Mouse (Mus musculus) ES-Bruce4 (cell line): ENCODE data around the gene Cd6. TPM values are rescaled to one million over a fixed set of nuclear protein-coding genes. Genes with fewer than 3 reads are reported as not detected.
A peak's percentile ranks its signal among the peaks of the same experiment; 100 is the strongest.

ENCODE experiments used
- H3K27ac ChIP-seq: 2 replicates; pipeline ENCODE4 v1.5.1; 2012; ENCODE audit warnings: low read length, inconsistent platforms; ENCODE audit not compliant: insufficient read depth
- H3K27me3 ChIP-seq: 2 replicates; pipeline ENCODE4 v1.6.1; 2012; ENCODE audit warnings: mild to moderate bottlenecking, low read length, inconsistent platforms; ENCODE audit not compliant: control insufficient read depth, poor library complexity, insufficient read depth, severe bottlenecking
- H3K36me3 ChIP-seq: 2 replicates; pipeline ENCODE4 v1.6.1; 2012; ENCODE audit warnings: inconsistent platforms, mild to moderate bottlenecking, low read length, moderate library complexity; ENCODE audit not compliant: control insufficient read depth, poor library complexity, insufficient read depth, severe bottlenecking
- H3K4me1 ChIP-seq: one replicate; pipeline ENCODE4 v1.8.1; 2011; ENCODE audit warnings: low read length; ENCODE audit not compliant: control insufficient read depth, insufficient read depth
- H3K4me3 ChIP-seq: 2 replicates; pipeline ENCODE4 v1.5.1; 2011; ENCODE audit warnings: low read depth, mild to moderate bottlenecking, low read length
- H3K9ac ChIP-seq: 2 replicates; pipeline ENCODE4 v1.6.1; 2012; ENCODE audit warnings: low read depth, mild to moderate bottlenecking, inconsistent platforms; ENCODE audit not compliant: poor library complexity, severe bottlenecking
- H3K9me3 ChIP-seq: replicated peaks from 2 replicates; pipeline ENCODE4 v1.6.1; 2012; ENCODE audit warnings: mild to moderate bottlenecking, low read length, inconsistent platforms; ENCODE audit not compliant: control insufficient read depth, poor library complexity, insufficient read depth, severe bottlenecking
- CTCF ChIP-seq: IDR thresholded peaks from one replicate; pipeline ENCODE4 v1.8.1; 2011; ENCODE audit warnings: low read depth, low read length
- EP300 ChIP-seq: IDR thresholded peaks from 2 replicates; pipeline ENCODE4 v1.6.1; 2011; ENCODE audit warnings: low read depth, low read length; ENCODE audit not compliant: insufficient read depth
- POLR2A ChIP-seq: IDR thresholded peaks from one replicate; pipeline ENCODE4 v1.8.1; 2011; ENCODE audit warnings: low read length; ENCODE audit not compliant: insufficient read depth
- polyA plus RNA-seq: library from polyadenylated mRNA; stranded (reverse); fragments of >200 nt; gene quantifications from 2 replicates; pipeline ENCODE4 v1.2.4, GENCODE M21; 2011; ENCODE audit warnings: low read depth; ENCODE audit not compliant: missing spikeins, insufficient read depth, insufficient read length

Cd6 gene
- polyA plus RNA-seq, 1 experiment = not detected

DNA sequence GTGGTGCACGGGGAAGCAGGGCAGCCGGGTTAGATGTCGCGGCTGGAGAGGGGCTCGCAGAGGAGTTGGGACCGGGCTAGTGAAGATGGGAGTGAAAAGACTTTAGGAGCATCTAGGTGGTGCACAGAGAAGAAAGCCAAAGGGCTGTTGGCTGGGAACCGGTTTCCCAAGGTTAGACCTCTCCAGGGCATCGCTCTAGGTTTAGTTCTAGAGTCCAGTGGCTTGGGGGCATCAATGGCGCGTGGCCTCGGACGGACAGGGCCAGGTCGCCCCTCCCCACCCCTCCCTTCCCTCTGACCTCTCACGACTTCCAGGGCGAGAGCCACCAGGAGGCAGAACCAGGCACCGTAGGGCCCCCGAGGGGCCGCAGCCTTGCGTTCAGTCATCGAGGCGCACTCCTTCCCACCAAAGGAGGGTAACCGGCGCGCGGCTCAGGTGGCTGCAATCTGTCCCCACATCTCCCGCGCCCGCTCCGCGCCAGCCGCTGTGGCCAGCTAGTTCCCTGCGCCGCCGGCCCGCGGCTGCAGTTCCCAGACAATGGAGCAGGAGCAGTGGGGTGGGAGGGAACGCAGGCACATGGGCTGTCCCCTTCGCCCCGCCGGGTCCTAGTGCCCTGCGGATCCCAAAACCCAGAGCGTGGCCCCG lies 39.5 kb upstream of the Cd6 start:
- peak overlapping the region; percentile 69 for H3K4me3 ChIP-seq
- TF ChIP-seq POLR2A (peak; percentile 55), EP300 (no peak), CTCF (no peak)

GRCm38 (mm10) chr19:10868623-10869141 lies 38.8 kb upstream of the Cd6 start:
- peak overlapping the region; percentile 69 for H3K4me3 ChIP-seq
- H3K4me1 ChIP-seq = no peaks in the 10 kb centered on the region
- H3K9me3 ChIP-seq = no peaks in the 10 kb centered on the region
- H3K36me3 ChIP-seq = no peaks in the 10 kb centered on the region
- peak overlapping the region; percentile 62 for H3K9ac ChIP-seq
- TF ChIP-seq POLR2A (no peak), EP300 (no peak), CTCF (no peak)
- no peak overlapping the region for H3K27ac ChIP-seq
- no peaks in the 10 kb centered on the region for H3K27me3 ChIP-seq

More for the DNA sequence above, 39.5 kb upstream of the Cd6 start:
- Histone ChIP-seq H3K36me3 (no peaks in the 10 kb centered on the region), H3K4me1 (no peaks in the 10 kb centered on the region), H3K27ac (no peak overlapping the region), H3K27me3 (no peaks in the 10 kb centered on the region), H3K9ac (peak overlapping the region; percentile 62), H3K9me3 (no peaks in the 10 kb centered on the region)

GRCm38 (mm10) chr19:10867946-10868622 lies 38.2 kb upstream of the Cd6 start:
- Histone ChIP-seq H3K27me3 (no peaks in the 10 kb centered on the region), H3K4me1 (no peaks in the 10 kb centered on the region), H3K9ac (peak overlapping the region; percentile 62; the same call in 1 of the 2 replicates), H3K4me3 (0 out of 2 replicates have a peak overlapping the region, but pooled peaks have one; percentile 23), H3K36me3 (no peaks in the 10 kb centered on the region), H3K27ac (no peak overlapping the region), H3K9me3 (no peaks in the 10 kb centered on the region)
- TF ChIP-seq CTCF (no peak), POLR2A (no peak), EP300 (no peak)

GRCm38 (mm10) chr19:10866351-10866750 lies 36.5 kb upstream of the Cd6 start:
- Histone ChIP-seq H3K36me3 (no peaks in the 10 kb centered on the region), H3K9me3 (no peaks in the 10 kb centered on the region), H3K9ac (no peak overlapping the region), H3K4me1 (no peaks in the 10 kb centered on the region), H3K4me3 (no peak overlapping the region), H3K27me3 (no peaks in the 10 kb centered on the region), H3K27ac (no peak overlapping the region)
- TF ChIP-seq CTCF (no peak), EP300 (no peak), POLR2A (no peak)

DNA sequence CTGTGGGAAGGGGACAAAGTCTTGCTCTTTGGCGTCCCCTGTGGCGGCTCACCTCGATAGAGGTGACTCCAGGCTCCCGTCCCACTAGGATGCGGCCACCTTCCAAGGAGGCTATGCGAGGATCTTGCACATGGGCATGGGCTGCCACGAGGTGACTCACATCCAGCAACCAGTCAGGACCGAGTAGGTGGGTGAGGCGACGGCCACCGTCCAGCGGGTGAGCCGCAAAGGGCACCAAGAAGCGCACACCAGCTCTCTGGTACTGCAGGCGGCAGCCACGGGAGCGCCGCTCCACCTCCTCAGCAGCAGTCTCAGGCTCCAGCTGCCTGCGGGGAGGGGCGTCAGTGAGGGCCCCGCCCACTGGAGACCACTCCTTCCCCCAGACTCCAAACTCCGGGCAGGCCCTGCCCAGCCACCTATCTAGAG lies 30.2 kb upstream of the Cd6 start:
- TF ChIP-seq EP300 (no peak), POLR2A (peak; percentile 54), CTCF (peak; percentile 45)
- no peaks in the 10 kb centered on the region for H3K27me3 ChIP-seq
- H3K36me3 ChIP-seq = no peaks in the 10 kb centered on the region

DNA sequence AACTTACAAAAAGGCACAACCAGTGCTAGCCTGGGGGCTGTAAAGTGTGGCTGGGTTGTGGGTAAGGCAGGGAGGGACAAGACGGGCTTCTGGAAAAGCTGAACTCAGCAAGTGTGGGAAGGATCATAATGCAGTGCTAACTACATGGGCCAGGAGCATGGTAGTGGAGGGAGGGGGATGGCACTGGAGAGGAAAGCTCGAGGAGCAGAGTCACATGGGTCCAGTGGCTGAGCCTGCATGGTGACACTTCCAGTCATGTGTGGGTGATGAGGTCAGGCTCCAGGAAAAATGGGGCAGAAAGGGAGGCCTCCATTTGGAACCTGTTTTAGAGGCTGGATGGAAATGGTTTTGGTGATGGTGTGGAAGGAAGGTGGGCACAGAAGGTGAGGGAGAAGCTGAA lies 26.7 kb upstream of the Cd6 start:
- H3K4me3 ChIP-seq = no peak overlapping the region

More for the DNA sequence above, 30.2 kb upstream of the Cd6 start:
- Histone ChIP-seq H3K9ac (no peak overlapping the region), H3K4me3 (peak overlapping the region; percentile 68), H3K4me1 (no peaks in the 10 kb centered on the region), H3K27ac (no peak overlapping the region), H3K9me3 (no peaks in the 10 kb centered on the region)

More for the DNA sequence above, 26.7 kb upstream of the Cd6 start:
- TF ChIP-seq CTCF = no peak
- no peak for TF ChIP-seq POLR2A
- no peak for TF ChIP-seq EP300
- no peaks in the 10 kb centered on the region for H3K36me3 ChIP-seq
- no peak overlapping the region for H3K9ac ChIP-seq
- H3K27me3 ChIP-seq = no peaks in the 10 kb centered on the region
- H3K9me3 ChIP-seq = no peaks in the 10 kb centered on the region
- no peaks in the 10 kb centered on the region for H3K4me1 ChIP-seq
- no peak overlapping the region for H3K27ac ChIP-seq
